Mouse (Mus musculus) megakaryocyte, embryonic 14.5 days (primary cell): Measurements from ENCODE around the gene Zfp217.

Experiments used
- FLI1 ChIP-seq: IDR thresholded peaks from 2 replicates; pipeline ENCODE4 v1.6.1; 2012; ENCODE audit warnings: low read length, inconsistent platforms, mixed read lengths
- GATA1 ChIP-seq: IDR thresholded peaks from 3 replicates; pipeline ENCODE4 v1.6.1; 2012; ENCODE audit warnings: mixed read lengths, low read length, inconsistent platforms, borderline replicate concordance

DNA sequence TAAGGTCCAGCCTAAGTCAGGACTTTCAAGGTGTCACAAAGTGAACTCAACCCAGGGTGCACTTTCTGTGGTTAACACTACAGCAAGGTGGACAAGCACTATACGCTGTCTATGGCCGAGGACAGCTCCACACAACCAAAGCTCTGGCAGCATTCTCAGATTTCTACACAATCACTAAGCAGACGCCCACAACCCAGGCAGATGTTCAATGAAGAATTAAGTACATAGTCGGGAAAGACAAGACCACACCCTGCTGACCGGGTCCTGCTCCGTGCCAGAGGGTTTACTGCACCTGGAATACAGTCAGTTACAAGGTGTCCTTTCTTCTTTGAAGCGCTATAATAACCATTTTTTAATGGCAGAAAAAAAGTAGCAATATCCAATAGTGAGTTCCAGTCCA is 25.7 kb downstream of the Zfp217 start:
- TF ChIP-seq GATA1 = no peak
- TF ChIP-seq FLI1 = no peak
